In genomic region chr1:181210601-181211402, GRCm38 (mm10) we compare ENCODE assay signal across 8 mouse cellular contexts. TPM values are rescaled to one million over a fixed set of nuclear protein-coding genes. Genes with fewer than 3 reads are reported as not detected.
DNase-seq lines count a peak whose midpoint lies in the region; ATAC-seq and TF ChIP-seq lines count a peak whose summit lies in the region.

No protein-coding gene starts in this region.

- no peak for TF ChIP-seq CTCF in hindbrain, postnatal 0 days (IDR thresholded peaks at IDR 0.05; ENCODE audit: low read depth)

- ATAC-seq in hindbrain, postnatal 0 days, result peak; percentile 46
- peak; percentile 47 for ATAC-seq in midbrain, embryonic 15.5 days (replicated peaks)

- peak overlapping the region; percentile 86 for H3K4me2 ChIP-seq in hindbrain, postnatal 0 days (ENCODE audit: low read depth, low read length)
- peak overlapping the region; percentile 89 for H3K4me2 ChIP-seq in midbrain, embryonic 15.5 days

- H3K9me3 ChIP-seq in hindbrain, postnatal 0 days (ENCODE audit: low read length), result no peaks in the 10 kb centered on the region
- H3K9me3 ChIP-seq in midbrain, embryonic 15.5 days, result no peaks in the 10 kb centered on the region

- peak overlapping the region; percentile 93 for H3K27ac ChIP-seq in hindbrain, postnatal 0 days
- H3K27ac ChIP-seq in midbrain, embryonic 15.5 days, result peak overlapping the region; percentile 90

- peak overlapping the region; percentile 99 for H3K9ac ChIP-seq in hindbrain, postnatal 0 days (replicated peaks; ENCODE audit: low read length)
- peak overlapping the region; percentile 87 for H3K9ac ChIP-seq in midbrain, embryonic 15.5 days

- H3K4me1 ChIP-seq in hindbrain, postnatal 0 days (ENCODE audit: insufficient read depth, low read length), result peaks cover 6% of the 10 kb centered on the region
- H3K4me1 ChIP-seq in midbrain, embryonic 15.5 days, result peaks cover 27% of the 10 kb centered on the region

- H3K27me3 ChIP-seq in hindbrain, postnatal 0 days (ENCODE audit: insufficient read depth, low read length), result no peaks in the 10 kb centered on the region
- no peaks in the 10 kb centered on the region for H3K27me3 ChIP-seq in midbrain, embryonic 15.5 days (replicated peaks)
- no peaks in the 10 kb centered on the region; the same call in 1 of the 2 replicates for H3K27me3 ChIP-seq in splenic B cell, adult 2 months (ENCODE audit: control insufficient read depth, insufficient read depth, low read length, poor library complexity, severe bottlenecking)

- peak overlapping the region; percentile 97 for H3K4me3 ChIP-seq in hindbrain, postnatal 0 days (ENCODE audit: low read length)
- peak overlapping the region; percentile 88 for H3K4me3 ChIP-seq in midbrain, embryonic 15.5 days

- under 1% methylated on average over 45 of the region's 56 CpGs for WGBS in hindbrain, postnatal 0 days
- under 1% methylated on average over 55 of the region's 56 CpGs for WGBS in midbrain, embryonic 15.5 days

- DNase-seq in urinary bladder, postnatal 36 days (ENCODE audit: low spot score in 2 of 2), result peak; percentile 23 to 35
- no peak for DNase-seq in urinary bladder, postnatal 4 days (ENCODE audit: low spot score in 2 of 2)
- DNase-seq in cerebellum, postnatal 10 days, result peak; percentile 63 to 64
- peak; percentile 44 for DNase-seq in gastrocnemius, postnatal 10 days
- DNase-seq in hindbrain, postnatal 0 days (ENCODE audit: low spot score), result peak; percentile 47
- DNase-seq in liver, result peak; percentile 77
- DNase-seq in splenic B cell, adult 2 months (ENCODE audit: low read depth, low spot score), result peak; percentile 39

- H3K36me3 ChIP-seq in hindbrain, postnatal 0 days (ENCODE audit: insufficient read depth, low read length), result peaks cover 3% of the 10 kb centered on the region; the same call in 1 of the 2 replicates
- no peaks in the 10 kb centered on the region; the same call in 1 of the 2 replicates for H3K36me3 ChIP-seq in midbrain, embryonic 15.5 days (replicated peaks)
- H3K36me3 ChIP-seq in splenic B cell, adult 2 months (ENCODE audit: control insufficient read depth, insufficient read depth, low read length, poor library complexity, severe bottlenecking), result peaks cover 7% of the 10 kb centered on the region; the same call in 1 of the 2 replicates

RNA-seq across cellular contexts. Expression of gene Wdr26, which starts 1.0 kb away (rescaled TPM):
- 100 to 1,000 TPM; 105 to 116 TPM for total RNA-seq in gastrocnemius, postnatal 10 days (2021)
- 40.1 and 47.0 TPM in 2 replicates for total RNA-seq in hindbrain, postnatal 0 days (2014; rRNA removed)
- polyA plus RNA-seq in hindbrain, postnatal 0 days (2015; fragmentation: Nextera tagmentation; extraction: Ambion mirVana), result 45.3 and 47.4 TPM in 2 replicates
- 32.8 and 36.7 TPM in 2 replicates for polyA plus RNA-seq in midbrain, embryonic 15.5 days (2015; fragmentation: Nextera tagmentation; extraction: Ambion mirVana)

Comparison
In these comparisons a context has a peak if more than half of its experiments do, and no peak if none do; other contexts are left out.
1. DNase-seq: peak in urinary bladder, postnatal 36 days (2 of 2), cerebellum, postnatal 10 days (2 of 2), gastrocnemius, postnatal 10 days (single experiment), hindbrain, postnatal 0 days (single experiment), liver (single experiment) and splenic B cell, adult 2 months (single experiment); none in urinary bladder, postnatal 4 days (0 of 2).